Mouse (Mus musculus) bone marrow macrophage, adult 2 months (primary cell): ENCODE results near the gene Gm21985.

ENCODE experiments used
- CTCF ChIP-seq: IDR thresholded peaks from 2 replicates; pipeline ENCODE4 v1.5.1; 2012; ENCODE audit warnings: low read depth, mild to moderate bottlenecking, low read length, moderate library complexity
- POLR2A ChIP-seq: IDR thresholded peaks from 2 replicates; pipeline ENCODE4 v1.6.1; 2012; ENCODE audit warnings: mild to moderate bottlenecking, low read depth, low read length, borderline replicate concordance

DNA sequence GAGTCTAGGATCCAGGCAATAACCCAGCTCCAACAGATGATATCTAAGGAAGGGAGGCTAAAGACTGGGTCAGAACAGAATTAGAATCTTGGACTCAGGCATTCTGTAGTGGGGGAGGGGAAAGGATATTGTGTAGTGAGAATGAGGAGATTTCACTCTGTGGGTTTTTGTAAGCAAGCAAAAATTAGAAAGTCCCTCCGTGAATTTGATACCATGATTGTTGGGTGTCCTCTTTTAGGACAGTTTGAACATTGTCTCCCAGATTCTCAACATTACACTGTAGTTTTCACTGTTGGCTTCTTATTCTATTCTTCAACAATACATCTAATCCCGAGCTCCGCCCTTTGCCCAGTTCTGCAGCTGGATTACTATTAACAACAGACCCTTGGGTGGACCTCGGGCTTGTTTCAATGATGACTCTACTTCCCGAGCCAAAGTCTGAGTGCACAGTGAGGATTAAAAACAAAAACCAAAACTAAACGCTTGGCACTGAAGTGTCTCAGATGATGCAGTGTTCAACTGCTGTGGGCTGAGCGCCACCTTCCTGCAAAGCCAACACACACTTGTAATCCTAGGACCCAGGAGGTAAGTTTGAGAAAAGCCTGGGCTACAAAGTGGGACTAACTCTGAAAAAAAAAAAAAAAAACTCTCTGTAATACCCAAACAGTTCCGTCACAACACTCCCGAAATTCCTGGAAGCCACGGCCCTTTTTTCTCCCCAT, 6.7 kb upstream of the Gm21985 start, which contains the start of gene Nutm1:
- TF ChIP-seq CTCF (peak; percentile 24; the same call in 1 of the 2 replicates), POLR2A (no peak)
